Mouse (Mus musculus): ENCODE results near the gene Dcbld1. TPM values are rescaled to one million over a fixed set of nuclear protein-coding genes. Genes with fewer than 3 reads are reported as not detected.
A peak's percentile ranks its signal among the peaks of the same experiment; 100 is the strongest.

Dcbld1 gene
- polyA plus RNA-seq, 1 experiment from 2014 or later = 5.1 TPM

DNA sequence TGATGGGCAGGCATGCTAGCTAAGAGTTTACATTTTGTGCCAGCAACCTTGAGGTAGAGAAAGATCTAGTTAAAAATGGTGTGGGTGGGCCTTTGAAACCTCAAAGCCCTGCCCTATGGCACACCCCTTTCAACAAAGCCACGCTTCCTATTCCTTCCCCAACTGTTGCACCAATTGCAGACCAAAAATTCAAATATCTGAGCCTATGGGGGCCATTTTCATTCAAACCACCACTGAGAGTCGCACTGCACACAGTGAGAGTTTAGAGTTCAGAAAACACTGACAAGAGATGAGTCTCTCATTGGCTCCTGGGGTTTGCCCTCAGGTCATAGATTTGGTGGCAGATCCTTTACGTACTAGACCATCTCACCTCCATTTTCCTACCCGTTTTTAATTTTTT is 68.3 kb downstream of the Dcbld1 start:
- DNase-seq (no peak), ATAC-seq (no peak)
- Histone ChIP-seq H3K9ac (replicated peaks) (no peak overlapping the region), H3K4me3 (ENCODE audit: low read depth, low read length) (no peak overlapping the region), H3K27ac (ENCODE audit: low read depth) (no peak overlapping the region), H3K36me3 (replicated peaks; ENCODE audit: insufficient read depth, low read length) (peaks cover 6% of the 10 kb centered on the region; the same call in 1 of the 2 replicates), H3K4me1 (ENCODE audit: insufficient read depth) (no peaks in the 10 kb centered on the region), H3K4me2 (ENCODE audit: low read depth, low read length) (no peak overlapping the region), H3K27me3 (ENCODE audit: insufficient read depth, low read length) (no peaks in the 10 kb centered on the region), H3K9me3 (ENCODE audit: low read length) (no peaks in the 10 kb centered on the region)
- TF ChIP-seq EP300 (IDR thresholded peaks at IDR 0.05; ENCODE audit: low read depth) = no peak
- no peak for TF ChIP-seq CTCF (IDR thresholded peaks at IDR 0.05; ENCODE audit: low read depth)
- 71% methylated on average over 4 of the region's 4 CpGs for WGBS (ENCODE audit: insufficient replicate concordance)

DNA sequence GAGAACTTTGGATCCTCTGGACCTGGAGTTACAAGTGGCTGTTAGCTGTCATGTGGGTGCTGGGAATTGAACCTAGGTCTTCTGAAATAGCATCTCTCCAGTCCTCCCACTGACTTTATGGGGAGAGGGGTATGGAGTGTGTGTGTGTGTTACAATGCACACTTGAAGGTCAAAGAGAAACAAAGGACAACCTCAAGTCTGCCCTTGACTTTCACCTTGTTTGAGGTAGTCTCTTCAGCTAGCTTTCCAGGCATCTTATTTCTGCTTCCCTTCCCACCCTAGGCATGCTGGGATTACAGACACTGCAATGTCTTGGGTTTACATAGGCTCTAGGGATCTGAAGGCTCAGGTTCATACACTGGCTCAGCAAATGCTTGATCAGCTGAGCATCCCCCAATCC is 68.9 kb downstream of the Dcbld1 start:
- Histone ChIP-seq H3K36me3 (replicated peaks; ENCODE audit: insufficient read depth, low read length) (peaks cover 6% of the 10 kb centered on the region; the same call in 1 of the 2 replicates), H3K9ac (replicated peaks) (no peak overlapping the region), H3K4me3 (ENCODE audit: low read depth, low read length) (no peak overlapping the region), H3K27ac (ENCODE audit: low read depth) (no peak overlapping the region), H3K4me2 (ENCODE audit: low read depth, low read length) (no peak overlapping the region), H3K4me1 (ENCODE audit: insufficient read depth) (no peaks in the 10 kb centered on the region), H3K9me3 (ENCODE audit: low read length) (no peaks in the 10 kb centered on the region), H3K27me3 (ENCODE audit: insufficient read depth, low read length) (no peaks in the 10 kb centered on the region)
- ATAC-seq (no peak), DNase-seq (no peak)
- TF ChIP-seq CTCF (IDR thresholded peaks at IDR 0.05; ENCODE audit: low read depth) (no peak), EP300 (IDR thresholded peaks at IDR 0.05; ENCODE audit: low read depth) (no peak)

DNA sequence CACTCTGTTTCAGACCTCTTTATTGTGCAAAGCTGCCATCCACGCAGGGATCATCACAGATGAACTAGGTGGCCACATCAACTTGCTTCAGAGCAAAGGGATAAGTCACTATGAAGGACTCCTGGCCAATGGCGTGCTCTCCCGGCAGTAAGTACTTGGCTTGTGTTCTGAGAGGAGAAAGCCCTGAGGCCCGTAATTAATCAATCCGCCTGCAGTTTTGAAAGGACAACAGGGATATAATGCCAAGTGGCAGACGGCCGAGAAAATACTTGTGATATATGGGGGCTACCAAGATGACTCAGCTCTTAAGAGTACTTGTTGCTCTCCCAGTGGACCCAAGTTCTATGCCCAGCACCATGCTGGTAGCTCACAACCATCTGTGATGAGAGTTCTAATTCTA is 71.2 kb downstream of the Dcbld1 start:
- ATAC-seq (no peak), DNase-seq (no peak)
- TF ChIP-seq EP300 (IDR thresholded peaks at IDR 0.05; ENCODE audit: low read depth) (no peak), CTCF (IDR thresholded peaks at IDR 0.05; ENCODE audit: low read depth) (no peak)
- Histone ChIP-seq H3K27ac (ENCODE audit: low read depth) (no peak overlapping the region), H3K4me3 (ENCODE audit: low read depth, low read length) (no peak overlapping the region), H3K4me1 (ENCODE audit: insufficient read depth) (no peaks in the 10 kb centered on the region), H3K9me3 (ENCODE audit: low read length) (no peaks in the 10 kb centered on the region), H3K9ac (replicated peaks) (no peak overlapping the region), H3K4me2 (ENCODE audit: low read depth, low read length) (no peak overlapping the region), H3K27me3 (ENCODE audit: insufficient read depth, low read length) (no peaks in the 10 kb centered on the region), H3K36me3 (replicated peaks; ENCODE audit: insufficient read depth, low read length) (peaks cover 6% of the 10 kb centered on the region; the same call in 1 of the 2 replicates)
- WGBS (ENCODE audit: insufficient replicate concordance) = 85% methylated on average over 7 of the region's 7 CpGs

DNA sequence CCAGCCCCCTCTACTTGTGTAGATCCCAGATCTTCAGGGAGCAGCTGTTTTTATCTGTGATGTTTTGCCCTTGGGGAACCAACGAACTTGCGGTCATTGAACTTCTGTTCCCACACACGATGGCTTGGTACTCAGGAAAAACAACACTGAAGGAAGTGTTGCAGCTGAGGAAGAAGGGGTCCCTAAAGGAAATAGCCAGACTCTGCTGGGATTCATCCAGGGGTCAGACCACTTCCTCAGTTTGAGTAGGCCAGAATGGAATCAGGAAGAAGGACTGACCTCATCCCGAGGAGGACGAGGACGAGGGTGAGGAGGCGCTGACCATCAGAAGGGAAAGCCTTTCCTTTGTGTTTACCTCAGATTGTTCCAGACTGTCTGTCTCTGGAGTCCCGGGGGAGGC is 75.8 kb downstream of the Dcbld1 start:
- Histone ChIP-seq H3K36me3 (replicated peaks; ENCODE audit: insufficient read depth, low read length) (peaks cover 15% of the 10 kb centered on the region; the same call in 1 of the 2 replicates), H3K4me2 (ENCODE audit: low read depth, low read length) (no peak overlapping the region), H3K27me3 (ENCODE audit: insufficient read depth, low read length) (no peaks in the 10 kb centered on the region), H3K9me3 (ENCODE audit: low read length) (no peaks in the 10 kb centered on the region), H3K4me3 (ENCODE audit: low read depth, low read length) (no peak overlapping the region), H3K27ac (ENCODE audit: low read depth) (peak overlapping the region; percentile 29), H3K4me1 (ENCODE audit: insufficient read depth) (no peaks in the 10 kb centered on the region), H3K9ac (replicated peaks) (no peak overlapping the region)
- DNase-seq (peak; percentile 35), ATAC-seq (peak; percentile 82)
- TF ChIP-seq EP300 (IDR thresholded peaks at IDR 0.05; ENCODE audit: low read depth) = peak; percentile 79
- no peak for TF ChIP-seq CTCF (IDR thresholded peaks at IDR 0.05; ENCODE audit: low read depth)
- WGBS (ENCODE audit: insufficient replicate concordance) = 42% methylated on average over 8 of the region's 8 CpGs

DNA sequence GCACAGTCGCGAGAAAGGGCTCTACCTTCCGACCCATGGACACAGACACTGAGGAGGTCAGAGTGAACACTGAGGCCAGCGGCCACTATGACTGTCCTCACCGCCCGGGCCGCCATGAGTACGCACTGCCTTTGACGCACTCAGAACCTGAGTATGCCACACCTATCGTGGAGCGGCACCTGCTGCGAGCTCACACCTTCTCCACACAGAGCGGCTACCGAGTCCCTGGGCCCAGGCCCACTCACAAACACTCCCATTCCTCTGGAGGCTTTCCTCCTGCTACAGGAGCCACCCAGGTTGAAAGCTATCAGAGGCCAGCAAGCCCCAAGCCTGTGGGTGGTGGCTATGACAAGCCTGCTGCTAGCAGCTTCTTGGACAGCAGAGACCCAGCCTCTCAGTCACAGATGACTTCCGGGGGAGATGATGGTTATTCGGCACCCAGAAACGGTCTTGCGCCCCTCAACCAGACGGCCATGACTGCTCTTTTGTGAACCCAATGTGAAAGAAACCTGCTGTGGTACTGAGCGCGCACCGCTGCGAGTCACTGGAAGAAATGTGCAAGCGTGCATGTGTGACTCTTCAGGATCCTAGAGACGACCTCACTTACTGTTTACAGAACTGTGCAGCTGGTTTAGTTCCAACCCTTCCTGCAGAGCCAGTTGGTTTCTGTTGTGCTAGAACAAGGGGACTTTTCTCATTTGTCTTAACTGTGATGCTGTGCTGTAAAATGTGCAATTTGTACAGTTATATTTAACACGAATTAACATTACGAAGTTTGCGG is 86.3 kb downstream of the Dcbld1 start:
- WGBS (ENCODE audit: insufficient replicate concordance) = 85% methylated on average over 28 of the region's 28 CpGs
- no peak for DNase-seq
- H3K4me2 ChIP-seq (ENCODE audit: low read depth, low read length) = no peak overlapping the region
- no peak overlapping the region for H3K4me3 ChIP-seq (ENCODE audit: low read depth, low read length)
- no peaks in the 10 kb centered on the region for H3K4me1 ChIP-seq (ENCODE audit: insufficient read depth)
- no peaks in the 10 kb centered on the region for H3K27me3 ChIP-seq (ENCODE audit: insufficient read depth, low read length)
- H3K9ac ChIP-seq (replicated peaks) = no peak overlapping the region
- H3K9me3 ChIP-seq (ENCODE audit: low read length) = no peaks in the 10 kb centered on the region
- H3K36me3 ChIP-seq (replicated peaks; ENCODE audit: insufficient read depth, low read length) = peaks cover 7% of the 10 kb centered on the region
- H3K27ac ChIP-seq (ENCODE audit: low read depth) = no peak overlapping the region
- ATAC-seq = no peak
- TF ChIP-seq CTCF (IDR thresholded peaks at IDR 0.05; ENCODE audit: low read depth) (no peak), EP300 (IDR thresholded peaks at IDR 0.05; ENCODE audit: low read depth) (no peak)

DNA sequence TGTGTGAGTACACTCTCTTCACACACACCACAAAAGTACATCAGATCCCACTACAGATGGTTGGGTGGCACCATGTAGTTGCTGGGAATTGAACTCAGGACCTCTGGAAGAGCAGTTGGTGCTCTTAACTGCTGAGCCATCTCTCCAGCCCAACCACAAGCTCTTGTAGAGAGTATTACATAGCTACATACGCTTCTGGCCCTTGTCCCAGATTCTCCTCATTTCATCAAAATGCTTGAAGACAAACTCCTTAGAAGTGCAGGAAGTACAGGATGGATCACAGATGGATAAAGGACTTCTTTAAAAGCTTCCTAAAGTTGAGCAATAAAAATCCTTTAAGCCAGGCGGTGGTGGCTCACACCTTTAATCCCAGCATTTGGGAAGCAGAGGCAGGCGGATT is 88.5 kb downstream of the Dcbld1 start:
- TF ChIP-seq EP300 (IDR thresholded peaks at IDR 0.05; ENCODE audit: low read depth) = no peak
- no peak for TF ChIP-seq CTCF (IDR thresholded peaks at IDR 0.05; ENCODE audit: low read depth)
- no peak overlapping the region for H3K27ac ChIP-seq (ENCODE audit: low read depth)
- no peaks in the 10 kb centered on the region for H3K9me3 ChIP-seq (ENCODE audit: low read length)
- ATAC-seq (no peak), DNase-seq (no peak)
- H3K27me3 ChIP-seq (ENCODE audit: insufficient read depth, low read length) = no peaks in the 10 kb centered on the region
- H3K36me3 ChIP-seq (replicated peaks; ENCODE audit: insufficient read depth, low read length) = peaks cover 6% of the 10 kb centered on the region
- H3K4me1 ChIP-seq (ENCODE audit: insufficient read depth) = no peaks in the 10 kb centered on the region
- H3K4me2 ChIP-seq (ENCODE audit: low read depth, low read length) = no peak overlapping the region
- H3K4me3 ChIP-seq (ENCODE audit: low read depth, low read length) = no peak overlapping the region
- 77% methylated on average over 3 of the region's 3 CpGs for WGBS (ENCODE audit: insufficient replicate concordance)
- no peak overlapping the region for H3K9ac ChIP-seq (replicated peaks)
